Comparison of ENCODE assay signal across 10 mouse cellular contexts in the genomic region with DNA sequence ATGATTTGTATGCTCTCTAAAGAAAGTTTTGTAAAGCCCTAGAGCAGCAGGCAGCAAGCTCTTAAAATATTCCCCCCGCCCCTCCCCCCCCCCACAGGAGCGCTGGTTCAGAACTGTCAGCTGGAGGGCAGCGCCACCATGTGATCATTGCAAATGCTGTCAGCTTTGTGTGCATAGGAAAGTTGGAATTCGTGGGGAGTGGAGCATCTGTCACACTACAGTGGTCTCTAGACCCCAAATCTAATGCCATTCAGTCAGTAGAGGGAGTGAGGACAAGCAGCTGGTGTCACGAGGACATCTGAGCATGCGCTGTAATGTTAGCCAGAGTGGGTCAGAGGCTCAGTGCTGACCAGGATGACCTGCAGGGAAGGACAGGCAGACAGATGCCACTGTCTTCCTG. TPM values are rescaled to one million over a fixed set of nuclear protein-coding genes. Genes with fewer than 3 reads are reported as not detected.
DNase-seq lines count a peak whose midpoint lies in the region; ATAC-seq lines count a peak whose summit lies in the region.
"Had no signal": no experiment of that assay in that cellular context is flagged by ENCODE, and none has a peak within 500 bp of the region (broad histone marks: within the 10 kb centered on the region; RNA-seq: fewer than 3 reads in every experiment).

No protein-coding gene starts in this region.

- H3K4me1 ChIP-seq in neural tube, embryonic 15.5 days = 0 out of 2 replicates have a peak, but pooled peaks cover 6% of the 10 kb centered on the region
- no peaks in the 10 kb centered on the region for H3K4me1 ChIP-seq in neural tube, embryonic 14.5 days (ENCODE audit: control insufficient read depth, insufficient read depth, low read length)

- no peaks in the 10 kb centered on the region for H3K9me3 ChIP-seq in neural tube, embryonic 15.5 days (replicated peaks)
- no peaks in the 10 kb centered on the region for H3K9me3 ChIP-seq in neural tube, embryonic 14.5 days (ENCODE audit: control insufficient read depth, low read length)
- H3K9me3 ChIP-seq: megakaryocyte, embryonic 14.5 days had no signal

- no peak for ATAC-seq in neural tube, embryonic 15.5 days (ENCODE audit: low FRiP score)
- ATAC-seq in neural tube, embryonic 14.5 days (ENCODE audit: low read depth) = 0 out of 2 replicates have a peak, but pooled peaks have one; percentile 51
- ATAC-seq: Patski had no signal

- H3K27ac ChIP-seq in neural tube, embryonic 15.5 days (replicated peaks) = no peak overlapping the region
- no peak overlapping the region for H3K27ac ChIP-seq in neural tube, embryonic 14.5 days (ENCODE audit: low read depth, low read length)

- WGBS in neural tube, embryonic 15.5 days = 14% methylated on average over 6 of the region's 6 CpGs
- WGBS in neural tube, embryonic 14.5 days = 9% methylated on average over 6 of the region's 6 CpGs

- peak; percentile 26 for DNase-seq in gastrocnemius, adult 18-20 months (ENCODE audit: low spot score)
- DNase-seq in gastrocnemius, adult 8-10 months (ENCODE audit: low spot score in 2 of 2) = no peak
- peak; percentile 49 for DNase-seq in neural tube, embryonic 10.5 days (ENCODE audit: extremely low spot score, low spot score)
- peak; percentile 27 to 37 for DNase-seq in heart, postnatal 14 days
- DNase-seq in spleen, postnatal 10 days (ENCODE audit: low spot score in 2 of 2) = no peak
- DNase-seq in frontal cortex, postnatal 25 days (ENCODE audit: low spot score in 2 of 2) = no peak

- no peak overlapping the region for H3K9ac ChIP-seq in neural tube, embryonic 15.5 days (replicated peaks)
- H3K9ac ChIP-seq in neural tube, embryonic 14.5 days (replicated peaks; ENCODE audit: low read depth, low read length) = no peak overlapping the region

- no peak overlapping the region for H3K4me3 ChIP-seq in neural tube, embryonic 15.5 days (replicated peaks)
- H3K4me3 ChIP-seq in neural tube, embryonic 14.5 days (ENCODE audit: low read depth, low read length) = no peak overlapping the region
- H3K4me3 ChIP-seq: megakaryocyte, embryonic 14.5 days had no signal

- H3K36me3 ChIP-seq in neural tube, embryonic 15.5 days = no peaks in the 10 kb centered on the region
- no peaks in the 10 kb centered on the region for H3K36me3 ChIP-seq in neural tube, embryonic 14.5 days (ENCODE audit: control insufficient read depth, insufficient read depth, low read length)

- 0 out of 2 replicates have a peak, but pooled peaks cover 7% of the 10 kb centered on the region for H3K27me3 ChIP-seq in neural tube, embryonic 15.5 days (replicated peaks)
- no peaks in the 10 kb centered on the region for H3K27me3 ChIP-seq in neural tube, embryonic 14.5 days (ENCODE audit: control insufficient read depth, insufficient read depth, low read length)
- H3K27me3 ChIP-seq: megakaryocyte, embryonic 14.5 days; Patski had no signal

- intact Hi-C loops in heart, postnatal 14 days (cut with DNase I) = loop anchor here (10.0 kb wide), 1 partner anchor 1349 kb away; no protein-coding TSS in a partner anchor

- H3K4me2 ChIP-seq in neural tube, embryonic 15.5 days = no peak overlapping the region
- no peak overlapping the region for H3K4me2 ChIP-seq in neural tube, embryonic 14.5 days (ENCODE audit: low read depth, low read length)

RNA-seq across cellular contexts. Expression of a gene that starts 42.9 kb away (rescaled TPM):
- 10 to 100 TPM; 27.4 to 28.5 TPM for total RNA-seq in gastrocnemius, adult 18-20 months (2021)
- total RNA-seq in gastrocnemius, adult 8-10 months (2022) = 10 to 100 TPM; 30.8 to 37.5 (median 31.9) TPM
- 7.0 and 9.2 TPM in 2 replicates for polyA plus RNA-seq in neural tube, embryonic 15.5 days (2015; fragmentation: Nextera tagmentation; extraction: Ambion mirVana)
- total RNA-seq in heart, postnatal 14 days (2021) = 10 to 100 TPM; 32.5 to 34.2 TPM
- polyA plus RNA-seq in neural tube, embryonic 14.5 days (2014; fragmentation: Nextera tagmentation; extraction: Ambion mirVana) = 6.8 and 7.8 TPM in 2 replicates

RNA-seq across cellular contexts. Expression of a gene that starts 43.0 kb away (rescaled TPM):
- total RNA-seq in gastrocnemius, adult 18-20 months (2021) = 1 to 10 TPM; 1.0 to 1.4 TPM
- total RNA-seq in gastrocnemius, adult 8-10 months (2022) = 1 to 10 TPM in 1 of 4 experiments, under 1 TPM in 3; 0.72 to 1.3 (median 0.81) TPM
- 2.3 and 2.7 TPM in 2 replicates for polyA plus RNA-seq in neural tube, embryonic 15.5 days (2015; fragmentation: Nextera tagmentation; extraction: Ambion mirVana)
- 1 to 10 TPM; 2.3 to 3.2 TPM for total RNA-seq in heart, postnatal 14 days (2021)
- 3.0 and 4.5 TPM in 2 replicates for polyA plus RNA-seq in neural tube, embryonic 14.5 days (2014; fragmentation: Nextera tagmentation; extraction: Ambion mirVana)

Comparison
In these comparisons a context has a peak if more than half of its experiments do, and no peak if none do; other contexts are left out.
1. DNase-seq: peak in gastrocnemius, adult 18-20 months (single experiment), neural tube, embryonic 10.5 days (single experiment) and heart, postnatal 14 days (2 of 2); none in gastrocnemius, adult 8-10 months (0 of 2), spleen, postnatal 10 days (0 of 2) and frontal cortex, postnatal 25 days (0 of 2).